Mouse (Mus musculus): ENCODE data around the gene Hs3st5. TPM values are rescaled to one million over a fixed set of nuclear protein-coding genes. Genes with fewer than 3 reads are reported as not detected.
A peak's percentile ranks its signal among the peaks of the same experiment; 100 is the strongest.
"Not testable (repeated sequence)": the region's sequence is repeated elsewhere in the genome, so short reads cannot be mapped to it uniquely, and the experiment has no call there.

Gene Hs3st5
- 1 to 10 TPM; 6.9 to 9.3 TPM for total RNA-seq (2021)
- long read RNA-seq, experiment 1, partial matches to known transcripts: 11 of 16 reads
- long read RNA-seq, experiment 1, other reads (novel, unspliced or antisense): 5 of 16 reads
- long read RNA-seq, experiment 2, partial matches to known transcripts: 8 of 16 reads
- long read RNA-seq, experiment 2, other reads (novel, unspliced or antisense): 8 of 16 reads

GRCm38 (mm10) chr10:36506727-36507555 lies at the start of gene Hs3st5:
Hs3st5 (plus strand) TSS chr10:36506814.
- no peak for DNase-seq (ENCODE audit: low spot score)

- DNase-seq (ENCODE audit: low spot score): no peak
Measured at GRCm38 (mm10) chr10:36468664-36469063, 38.0 kb upstream of the Hs3st5 start.

- DNase-seq (ENCODE audit: low spot score): no peak
Measured at GRCm38 (mm10) chr10:36471135-36471534, 35.5 kb upstream of the Hs3st5 start.

GRCm38 (mm10) chr10:36474834-36475233 lies 31.8 kb upstream of the Hs3st5 start:
- no peak for DNase-seq (ENCODE audit: low spot score)

GRCm38 (mm10) chr10:36477543-36477942 lies 29.1 kb upstream of the Hs3st5 start:
- DNase-seq (ENCODE audit: low spot score): no peak

GRCm38 (mm10) chr10:36483362-36483761 lies 23.3 kb upstream of the Hs3st5 start:
- no peak for DNase-seq (ENCODE audit: low spot score)

GRCm38 (mm10) chr10:36484011-36484410 lies 22.6 kb upstream of the Hs3st5 start:
- no peak for DNase-seq (ENCODE audit: low spot score)

- no peak for DNase-seq (ENCODE audit: low spot score)
Measured at GRCm38 (mm10) chr10:36484728-36485300, 21.8 kb upstream of the Hs3st5 start.

GRCm38 (mm10) chr10:36493566-36493965 lies 13.0 kb upstream of the Hs3st5 start:
- DNase-seq (ENCODE audit: low spot score): no peak

- DNase-seq (ENCODE audit: low spot score): no peak
Measured at GRCm38 (mm10) chr10:36499713-36500112, 6.9 kb upstream of the Hs3st5 start.

- DNase-seq (ENCODE audit: low spot score): no peak
Measured at GRCm38 (mm10) chr10:36506033-36506726, 434 bp upstream of the Hs3st5 start.

- DNase-seq (ENCODE audit: low spot score): no peak
Measured at GRCm38 (mm10) chr10:36507556-36507870, 899 bp downstream of the Hs3st5 start.

GRCm38 (mm10) chr10:36507991-36508546 lies 1.5 kb downstream of the Hs3st5 start:
- DNase-seq (ENCODE audit: low spot score): no peak

- no peak for DNase-seq (ENCODE audit: low spot score)
Measured at GRCm38 (mm10) chr10:36509477-36509876, 2.9 kb downstream of the Hs3st5 start.

- DNase-seq (ENCODE audit: low spot score): no peak
Measured at GRCm38 (mm10) chr10:36523881-36524280, 17.3 kb downstream of the Hs3st5 start.

- DNase-seq (ENCODE audit: low spot score): no peak
Measured at GRCm38 (mm10) chr10:36533633-36534335, 27.2 kb downstream of the Hs3st5 start.

- DNase-seq (ENCODE audit: low spot score): peak; percentile 22
Measured at GRCm38 (mm10) chr10:36546622-36547021, 40.0 kb downstream of the Hs3st5 start.

- DNase-seq (ENCODE audit: low spot score): not testable (repeated sequence)
Measured at GRCm38 (mm10) chr10:36547713-36548112, 41.1 kb downstream of the Hs3st5 start.

- DNase-seq (ENCODE audit: low spot score): no peak
Measured at GRCm38 (mm10) chr10:36554057-36554456, 47.4 kb downstream of the Hs3st5 start.

GRCm38 (mm10) chr10:36554941-36555888 lies 48.6 kb downstream of the Hs3st5 start:
- DNase-seq (ENCODE audit: low spot score): no peak
